Mouse (Mus musculus) forebrain, postnatal 0 days (tissue): ENCODE results near the gene Msmp. TPM values are rescaled to one million over a fixed set of nuclear protein-coding genes. Genes with fewer than 3 reads are reported as not detected.

Experiments
- ATAC-seq: fragments of 200-750 bp; cut with Nextera tagmentation; 2 replicates; pipeline ENCODE4 v1.8.0; 2017; ENCODE audit warnings: mild to moderate bottlenecking, moderate library complexity
- DNase-seq: peaks from one replicate; pipeline ENCODE4 v3.0.0-alpha.2; 2015
- H3K27ac ChIP-seq: fragments of 300-500 bp; sonication (generic); 2 replicates; pipeline ENCODE4 v1.5.1; 2014; ENCODE audit warnings: low read depth, mild to moderate bottlenecking, antibody characterized with exemption, low read length, moderate library complexity, mixed read lengths
- H3K27me3 ChIP-seq: fragments of 300-500 bp; sonication (generic); 2 replicates; pipeline ENCODE4 v1.6.1; 2014; ENCODE audit warnings: mild to moderate bottlenecking, low read length, mixed read lengths; ENCODE audit not compliant: insufficient read depth
- H3K36me3 ChIP-seq: fragments of 300-500 bp; sonication (generic); 2 replicates; pipeline ENCODE4 v1.6.1; 2014; ENCODE audit warnings: mild to moderate bottlenecking, moderate library complexity; ENCODE audit not compliant: insufficient read depth
- H3K4me1 ChIP-seq: fragments of 300-500 bp; sonication (generic); 2 replicates; pipeline ENCODE4 v1.6.1; 2014; ENCODE audit warnings: antibody characterized with exemption; ENCODE audit not compliant: insufficient read depth
- H3K4me2 ChIP-seq: fragments of 300-500 bp; sonication (generic); 2 replicates; pipeline ENCODE4 v1.6.1; 2014; ENCODE audit warnings: low read depth, mild to moderate bottlenecking, moderate library complexity
- H3K4me3 ChIP-seq: fragments of 300-500 bp; sonication (generic); 2 replicates; pipeline ENCODE4 v1.5.1; 2014; ENCODE audit warnings: low read depth, low read length, mixed read lengths
- H3K9ac ChIP-seq: fragments of 300-500 bp; sonication (generic); 2 replicates; pipeline ENCODE4 v1.6.1; 2014; ENCODE audit warnings: mild to moderate bottlenecking
- H3K9me3 ChIP-seq: fragments of 300-500 bp; sonication (generic); 2 replicates; pipeline ENCODE4 v1.6.1; 2016; ENCODE audit warnings: low read length
- CTCF ChIP-seq: sonication (generic); IDR thresholded peaks from 2 replicates; pipeline ENCODE4 v1.5.1; 2016; ENCODE audit warnings: antibody characterized with exemption, control low read depth, low read depth
- WGBS: fragments of 180-500 bp; shearing (Covaris S2); extraction: QIAGEN DNeasy Blood & Tissue Kit; methylation state at CpG from one replicate; pipeline ENCODE4 v1.1.7; 2014; 5-methylcytosine and 5-hydroxymethylcytosine counted together
- polyA plus RNA-seq: library from polyadenylated mRNA; unstranded; fragments of >200 nt; fragmentation: Nextera tagmentation; extraction: Ambion mirVana; gene quantifications from 2 replicates; pipeline ENCODE4 v1.2.1, GENCODE M21; 2015
- total RNA-seq: library from RNA; depleted of rRNA; stranded (reverse); fragments of >200 nt; gene quantifications from 2 replicates; pipeline ENCODE4 v1.2.3, GENCODE M21; 2014

Gene Msmp
- total and polyA plus RNA-seq, 2 experiments from 2014 or later = 1.9 TPM; not detected in 1

DNA sequence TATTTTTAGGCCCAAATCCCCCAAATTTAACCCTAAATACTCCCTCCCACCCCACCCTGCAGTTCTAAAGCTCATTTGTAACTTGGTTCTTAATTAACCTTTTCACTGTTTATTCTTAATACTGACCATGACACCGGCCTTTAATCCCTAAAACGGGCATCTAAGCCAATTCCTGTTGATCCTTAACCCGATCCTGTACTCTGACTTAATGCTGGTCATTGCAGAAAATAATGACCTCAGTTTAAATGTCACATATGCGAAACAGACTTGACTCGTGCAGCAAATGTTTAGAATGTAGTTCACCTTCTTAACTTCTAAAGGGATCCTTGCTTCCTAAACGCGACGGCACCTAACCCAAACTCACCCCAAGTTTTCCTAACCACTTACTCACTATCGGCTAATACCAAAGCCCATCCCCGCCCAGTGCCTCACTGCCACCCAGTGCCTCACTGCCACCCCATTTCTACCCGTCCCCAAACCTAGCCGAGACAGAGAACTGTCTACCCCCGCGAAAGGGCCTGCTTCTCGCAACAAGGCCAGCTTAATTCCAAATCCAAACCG is 22.8 kb downstream of the Msmp start:
- H3K36me3 ChIP-seq = peaks cover 38% of the 10 kb centered on the region
- 1% methylated on average over 16 of the region's 16 CpGs for WGBS
- H3K9ac ChIP-seq = peak overlapping the region; percentile 89
- ATAC-seq (peak; percentile 14), DNase-seq (no peak)
- peaks cover 12% of the 10 kb centered on the region; the same call in 1 of the 2 replicates for H3K4me1 ChIP-seq
- no peak for TF ChIP-seq CTCF
- H3K9me3 ChIP-seq = no peaks in the 10 kb centered on the region
- H3K4me2 ChIP-seq = peak overlapping the region; percentile 72
- peak overlapping the region; percentile 97 for H3K4me3 ChIP-seq
- no peaks in the 10 kb centered on the region for H3K27me3 ChIP-seq
- peak overlapping the region; percentile 94 for H3K27ac ChIP-seq

DNA sequence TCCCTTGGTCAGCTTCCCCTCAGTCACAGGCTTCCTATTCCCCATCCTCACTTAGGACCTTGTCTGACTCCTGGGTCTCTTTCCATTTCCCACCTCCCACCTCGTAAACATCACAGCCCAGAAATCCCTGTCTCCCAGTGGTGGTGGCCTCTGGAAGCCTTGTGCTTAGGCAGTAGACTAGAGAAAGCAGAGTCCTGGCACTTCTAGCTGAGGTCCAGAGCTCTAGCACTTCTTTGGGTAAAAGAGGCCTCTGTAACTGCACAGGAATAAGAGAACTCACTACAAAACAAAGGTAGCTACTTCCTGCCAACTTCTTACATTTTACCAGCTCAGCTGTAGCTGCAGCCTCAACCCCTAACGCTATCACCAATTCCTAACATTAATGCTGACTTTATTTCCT is 23.3 kb downstream of the Msmp start:
- H3K36me3 ChIP-seq = peaks cover 38% of the 10 kb centered on the region
- H3K27ac ChIP-seq = no peak overlapping the region
- WGBS = 42% methylated on average over 2 of the region's 2 CpGs
- peak overlapping the region; percentile 72 for H3K4me2 ChIP-seq
- no peaks in the 10 kb centered on the region for H3K9me3 ChIP-seq
- no peaks in the 10 kb centered on the region for H3K27me3 ChIP-seq
- H3K9ac ChIP-seq = no peak overlapping the region
- ATAC-seq (no peak), DNase-seq (no peak)
- H3K4me3 ChIP-seq = peak overlapping the region; percentile 97
- peaks cover 12% of the 10 kb centered on the region; the same call in 1 of the 2 replicates for H3K4me1 ChIP-seq
- TF ChIP-seq CTCF = no peak

DNA sequence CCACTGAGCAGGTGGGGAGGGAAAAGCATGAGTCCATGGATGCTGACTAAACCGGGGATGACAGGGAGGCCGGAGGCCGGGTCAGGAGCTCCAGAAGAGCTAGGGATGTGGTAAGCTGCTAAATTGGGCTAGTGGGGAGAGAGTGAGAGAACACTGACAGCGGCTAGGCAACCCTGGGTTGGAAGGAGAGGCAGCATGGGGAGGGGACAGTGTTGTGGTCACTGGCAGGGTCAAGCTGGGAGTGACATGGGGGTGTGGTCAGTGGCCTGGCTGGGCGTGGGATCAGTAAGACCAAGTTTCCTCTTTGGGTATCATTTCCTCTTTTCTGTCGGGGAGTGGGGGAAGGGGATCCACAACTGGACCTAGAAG is 24.1 kb downstream of the Msmp start:
- no peak overlapping the region for H3K9ac ChIP-seq
- H3K4me2 ChIP-seq = no peak overlapping the region
- H3K27ac ChIP-seq = no peak overlapping the region
- no peak overlapping the region for H3K4me3 ChIP-seq
- no peaks in the 10 kb centered on the region for H3K9me3 ChIP-seq
- DNase-seq (no peak), ATAC-seq (no peak)
- no peak for TF ChIP-seq CTCF
- H3K36me3 ChIP-seq = peaks cover 38% of the 10 kb centered on the region
- H3K27me3 ChIP-seq = no peaks in the 10 kb centered on the region
- 70% methylated on average over 6 of the region's 6 CpGs for WGBS
- peaks cover 12% of the 10 kb centered on the region; the same call in 1 of the 2 replicates for H3K4me1 ChIP-seq

DNA sequence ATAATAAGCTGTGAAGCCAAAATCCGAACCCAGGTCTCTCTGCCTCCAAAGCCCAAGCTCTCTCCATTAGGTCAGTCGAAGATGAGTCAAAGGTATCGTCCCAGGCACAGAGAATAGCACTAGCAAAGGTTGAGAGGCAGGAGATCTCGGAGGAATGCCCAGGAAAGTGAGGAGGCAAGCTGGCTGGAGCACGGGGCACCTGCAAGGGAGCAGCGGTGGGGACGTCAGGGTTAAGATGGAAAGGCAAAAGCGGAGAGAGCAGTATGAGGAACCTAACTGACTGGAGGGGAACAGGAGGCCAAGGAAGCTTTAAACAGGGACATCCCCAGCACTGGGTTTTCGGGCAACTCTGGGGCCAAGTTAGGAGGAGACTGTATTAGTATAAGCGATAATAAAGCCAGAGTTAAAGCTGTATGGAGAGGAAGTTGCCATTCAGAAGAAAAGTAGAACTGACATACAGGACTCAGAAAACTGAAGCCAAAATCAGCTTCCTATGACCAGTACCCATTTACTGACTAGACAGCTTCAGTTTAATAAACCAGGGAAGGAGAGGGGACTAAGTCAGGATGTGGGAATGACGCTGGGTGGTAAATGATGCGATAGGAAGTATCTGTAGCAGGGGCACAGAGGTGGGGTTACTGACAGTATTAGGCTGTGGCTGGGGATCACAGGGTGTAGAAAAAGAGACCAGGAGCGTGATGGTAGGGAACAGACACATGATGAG is 24.6 kb downstream of the Msmp start:
- Histone ChIP-seq H3K27me3 (no peaks in the 10 kb centered on the region), H3K27ac (no peak overlapping the region), H3K36me3 (peaks cover 39% of the 10 kb centered on the region), H3K4me3 (no peak overlapping the region), H3K4me2 (no peak overlapping the region), H3K9me3 (no peaks in the 10 kb centered on the region), H3K4me1 (peaks cover 12% of the 10 kb centered on the region; the same call in 1 of the 2 replicates), H3K9ac (no peak overlapping the region)
- DNase-seq (no peak), ATAC-seq (no peak)
- WGBS = 85% methylated on average over 13 of the region's 13 CpGs
- TF ChIP-seq CTCF = no peak

DNA sequence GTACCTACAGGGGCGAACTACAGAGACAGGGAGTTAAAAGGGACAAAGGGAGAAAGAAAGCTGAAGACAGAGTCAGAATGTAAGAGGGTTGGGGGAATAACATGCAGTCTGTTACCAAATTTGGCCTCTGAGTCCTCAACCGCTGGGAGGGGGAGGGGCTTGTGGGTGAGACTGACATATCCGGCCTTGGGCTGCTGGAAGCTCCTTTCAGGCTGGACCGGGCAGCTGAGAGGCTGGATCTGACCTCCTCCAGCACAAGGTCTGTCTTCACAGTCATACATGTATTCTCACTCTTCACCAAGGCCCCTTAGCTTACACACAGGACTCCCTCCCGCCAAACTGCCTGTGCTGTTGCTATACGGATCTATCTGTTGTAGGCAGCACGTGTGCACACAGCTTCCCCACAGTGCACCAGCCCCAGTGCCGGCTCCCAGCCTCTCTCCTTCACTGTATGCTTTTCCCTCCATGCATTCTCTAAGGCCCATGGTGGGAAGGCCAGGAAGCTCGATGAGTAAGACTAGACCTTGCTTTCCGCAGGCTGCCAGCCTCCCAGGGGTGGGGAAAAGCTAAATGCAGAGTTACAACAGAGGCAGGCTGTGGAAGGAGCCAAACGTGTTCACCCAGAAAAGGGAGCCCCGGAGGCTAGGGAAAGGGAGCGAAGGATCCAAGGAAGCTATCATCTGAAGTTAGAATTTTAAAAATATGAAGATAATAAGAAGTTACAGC is 25.5 kb downstream of the Msmp start:
- H3K27me3 ChIP-seq = no peaks in the 10 kb centered on the region
- H3K4me1 ChIP-seq = peaks cover 7% of the 10 kb centered on the region; the same call in 1 of the 2 replicates
- H3K27ac ChIP-seq = no peak overlapping the region
- peaks cover 46% of the 10 kb centered on the region for H3K36me3 ChIP-seq
- WGBS = 40% methylated on average over 13 of the region's 13 CpGs
- H3K9ac ChIP-seq = no peak overlapping the region
- DNase-seq (no peak), ATAC-seq (no peak)
- H3K4me2 ChIP-seq = no peak overlapping the region
- no peak for TF ChIP-seq CTCF
- H3K9me3 ChIP-seq = no peaks in the 10 kb centered on the region
- H3K4me3 ChIP-seq = no peak overlapping the region

DNA sequence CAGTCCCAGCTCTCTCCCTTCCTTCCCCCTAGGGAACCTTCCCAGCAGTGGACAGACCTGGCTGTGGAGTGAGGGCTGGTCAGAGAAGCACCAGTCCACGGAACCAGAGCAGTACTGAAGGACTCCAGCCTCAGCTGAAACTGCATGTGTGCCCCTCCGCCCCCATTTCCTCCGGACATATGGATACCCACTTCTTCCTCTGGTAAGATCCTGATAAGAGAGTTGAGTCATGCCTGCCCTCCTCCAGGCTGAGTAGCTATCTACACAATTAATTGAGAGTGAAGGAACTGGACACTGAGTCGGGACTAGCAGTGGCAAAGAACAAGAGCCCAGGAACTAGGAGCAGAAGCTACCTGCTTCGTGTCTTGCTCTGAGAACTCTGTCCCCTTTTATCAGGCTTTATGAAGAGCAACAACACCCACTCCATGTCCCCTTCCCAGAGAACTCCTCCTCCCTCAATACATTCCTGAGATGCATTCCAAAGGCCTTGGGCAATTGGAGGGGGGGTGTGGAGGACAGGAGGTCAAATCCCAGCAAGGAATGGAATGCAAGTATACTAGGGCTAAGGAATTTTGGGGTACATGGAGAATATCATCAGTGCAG is 26.2 kb downstream of the Msmp start:
- Histone ChIP-seq H3K27ac (no peak overlapping the region), H3K4me1 (0 out of 2 replicates have a peak, but pooled peaks cover under 1% of the 10 kb centered on the region), H3K4me3 (no peak overlapping the region), H3K9me3 (no peaks in the 10 kb centered on the region), H3K4me2 (no peak overlapping the region), H3K27me3 (no peaks in the 10 kb centered on the region), H3K9ac (no peak overlapping the region), H3K36me3 (peaks cover 52% of the 10 kb centered on the region)
- 61% methylated on average over 5 of the region's 5 CpGs for WGBS
- no peak for TF ChIP-seq CTCF
- DNase-seq (no peak), ATAC-seq (no peak)
